Mouse (Mus musculus): ENCODE data around the gene Rbms3. TPM values are rescaled to one million over a fixed set of nuclear protein-coding genes. Genes with fewer than 3 reads are reported as not detected.

The Rbms3 gene
- polyA plus RNA-seq, 1 experiment from 2014 or later = 44.5 TPM

GRCm38 (mm10) chr9:117222741-117223140, 407.0 kb downstream of the Rbms3 start:
- ATAC-seq (replicated peaks; ENCODE audit: low FRiP score, low read depth) = no peak
- no peak overlapping the region for H3K27ac ChIP-seq
- DNase-seq (ENCODE audit: low spot score) = peak; percentile 71
- WGBS = 44% methylated on average over 8 of the region's 8 CpGs
- H3K4me2 ChIP-seq (ENCODE audit: low read length) = no peak overlapping the region
- no peaks in the 10 kb centered on the region for H3K36me3 ChIP-seq (ENCODE audit: insufficient read depth, low read length)
- no peaks in the 10 kb centered on the region for H3K27me3 ChIP-seq (ENCODE audit: insufficient read depth, low read length)
- H3K4me1 ChIP-seq (replicated peaks; ENCODE audit: insufficient read depth, low read length) = peaks cover 14% of the 10 kb centered on the region; the same call in 1 of the 2 replicates
- H3K4me3 ChIP-seq (replicated peaks; ENCODE audit: low read depth, low read length) = no peak overlapping the region
- TF ChIP-seq CTCF (IDR thresholded peaks at IDR 0.05; ENCODE audit: low read depth) = no peak
- H3K9me3 ChIP-seq (replicated peaks; ENCODE audit: low read length) = no peaks in the 10 kb centered on the region
- H3K9ac ChIP-seq (ENCODE audit: low read depth, low read length) = no peak overlapping the region

GRCm38 (mm10) chr9:117221481-117221880, 408.2 kb downstream of the Rbms3 start:
- ATAC-seq (replicated peaks; ENCODE audit: low FRiP score, low read depth) (no peak), DNase-seq (ENCODE audit: low spot score) (no peak)
- Histone ChIP-seq H3K27me3 (ENCODE audit: insufficient read depth, low read length) (no peaks in the 10 kb centered on the region), H3K36me3 (ENCODE audit: insufficient read depth, low read length) (no peaks in the 10 kb centered on the region), H3K4me1 (replicated peaks; ENCODE audit: insufficient read depth, low read length) (peaks cover 18% of the 10 kb centered on the region; the same call in 1 of the 2 replicates), H3K9me3 (replicated peaks; ENCODE audit: low read length) (no peaks in the 10 kb centered on the region), H3K9ac (ENCODE audit: low read depth, low read length) (no peak overlapping the region), H3K27ac (no peak overlapping the region), H3K4me2 (ENCODE audit: low read length) (no peak overlapping the region), H3K4me3 (replicated peaks; ENCODE audit: low read depth, low read length) (no peak overlapping the region)
- no peak for TF ChIP-seq CTCF (IDR thresholded peaks at IDR 0.05; ENCODE audit: low read depth)
- 72% methylated on average over 4 of the region's 4 CpGs for WGBS

GRCm38 (mm10) chr9:117216026-117216755, 413.5 kb downstream of the Rbms3 start:
- Histone ChIP-seq H3K4me1 (replicated peaks; ENCODE audit: insufficient read depth, low read length) (peaks cover 23% of the 10 kb centered on the region), H3K4me3 (replicated peaks; ENCODE audit: low read depth, low read length) (no peak overlapping the region), H3K9ac (ENCODE audit: low read depth, low read length) (0 out of 2 replicates have a peak overlapping the region, but pooled peaks have one; percentile 23), H3K27ac (no peak overlapping the region), H3K9me3 (replicated peaks; ENCODE audit: low read length) (no peaks in the 10 kb centered on the region), H3K4me2 (ENCODE audit: low read length) (no peak overlapping the region), H3K27me3 (ENCODE audit: insufficient read depth, low read length) (no peaks in the 10 kb centered on the region), H3K36me3 (ENCODE audit: insufficient read depth, low read length) (no peaks in the 10 kb centered on the region)
- DNase-seq (ENCODE audit: low spot score) = no peak
- TF ChIP-seq CTCF (IDR thresholded peaks at IDR 0.05; ENCODE audit: low read depth) = no peak
- WGBS = 57% methylated on average over 9 of the region's 9 CpGs
- ATAC-seq (replicated peaks; ENCODE audit: low FRiP score, low read depth) = no peak

- peaks cover 26% of the 10 kb centered on the region for H3K4me1 ChIP-seq (replicated peaks; ENCODE audit: insufficient read depth, low read length)
- H3K27ac ChIP-seq = no peak overlapping the region
- H3K27me3 ChIP-seq (ENCODE audit: insufficient read depth, low read length) = no peaks in the 10 kb centered on the region
- no peaks in the 10 kb centered on the region for H3K36me3 ChIP-seq (ENCODE audit: insufficient read depth, low read length)
- TF ChIP-seq CTCF (IDR thresholded peaks at IDR 0.05; ENCODE audit: low read depth) = no peak
- ATAC-seq (replicated peaks; ENCODE audit: low FRiP score, low read depth) (no peak), DNase-seq (ENCODE audit: low spot score) (no peak)
- H3K4me2 ChIP-seq (ENCODE audit: low read length) = no peak overlapping the region
- no peak overlapping the region for H3K9ac ChIP-seq (ENCODE audit: low read depth, low read length)
- no peaks in the 10 kb centered on the region for H3K9me3 ChIP-seq (replicated peaks; ENCODE audit: low read length)
- H3K4me3 ChIP-seq (replicated peaks; ENCODE audit: low read depth, low read length) = no peak overlapping the region
- 42% methylated on average over 4 of the region's 4 CpGs for WGBS
These were observed 417.7 kb downstream of the Rbms3 start for GRCm38 (mm10) chr9:117212023-117212422.

DNA sequence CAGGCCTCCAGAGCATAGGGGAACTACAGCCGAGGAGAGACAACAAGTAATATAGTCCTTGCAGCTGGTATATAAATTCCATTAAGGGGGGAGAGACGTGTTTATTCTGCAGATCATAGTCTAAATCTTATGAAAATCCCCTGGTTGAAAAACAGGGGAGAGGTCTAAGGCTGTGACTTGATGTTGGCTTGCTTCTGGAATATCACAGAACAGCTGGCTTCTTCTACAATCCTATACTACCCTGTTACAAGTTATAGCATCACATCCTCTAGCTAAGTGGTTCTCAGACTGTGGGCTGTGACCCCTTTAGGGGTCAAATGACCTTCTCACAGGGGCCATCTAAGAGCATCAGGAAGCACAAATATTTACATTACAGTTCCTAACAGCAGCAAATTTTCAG, 419.4 kb downstream of the Rbms3 start:
- H3K9me3 ChIP-seq (replicated peaks; ENCODE audit: low read length) = no peaks in the 10 kb centered on the region
- no peaks in the 10 kb centered on the region for H3K36me3 ChIP-seq (ENCODE audit: insufficient read depth, low read length)
- H3K4me1 ChIP-seq (replicated peaks; ENCODE audit: insufficient read depth, low read length) = peaks cover 26% of the 10 kb centered on the region
- no peaks in the 10 kb centered on the region for H3K27me3 ChIP-seq (ENCODE audit: insufficient read depth, low read length)
- H3K27ac ChIP-seq = no peak overlapping the region
- TF ChIP-seq CTCF (IDR thresholded peaks at IDR 0.05; ENCODE audit: low read depth) = no peak
- H3K9ac ChIP-seq (ENCODE audit: low read depth, low read length) = no peak overlapping the region
- DNase-seq (ENCODE audit: low spot score) (peak; percentile 62), ATAC-seq (replicated peaks; ENCODE audit: low FRiP score, low read depth) (no peak)
- WGBS = 56% methylated on average over 2 of the region's 2 CpGs
- H3K4me3 ChIP-seq (replicated peaks; ENCODE audit: low read depth, low read length) = no peak overlapping the region
- no peak overlapping the region for H3K4me2 ChIP-seq (ENCODE audit: low read length)

DNA sequence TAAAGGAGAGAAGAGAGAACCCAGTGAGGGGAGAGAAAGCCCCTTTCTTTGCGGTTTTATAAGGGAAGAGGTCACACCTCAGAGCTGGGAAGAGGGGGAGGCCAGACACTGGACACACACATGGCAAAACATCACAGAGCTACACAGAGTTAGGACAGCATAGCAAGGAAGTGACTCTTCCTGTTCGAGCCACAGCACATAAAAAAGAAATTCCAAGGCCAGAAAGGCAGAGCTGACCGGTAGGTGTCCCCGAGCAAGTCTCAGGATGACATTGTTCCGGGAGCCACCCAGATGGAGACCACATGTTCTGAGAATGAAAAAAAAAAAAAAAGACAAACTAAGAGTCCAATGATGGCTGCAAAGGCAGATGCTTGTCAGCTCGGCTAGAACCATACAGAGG, 424.3 kb downstream of the Rbms3 start:
- Histone ChIP-seq H3K36me3 (ENCODE audit: insufficient read depth, low read length) (no peaks in the 10 kb centered on the region), H3K4me1 (replicated peaks; ENCODE audit: insufficient read depth, low read length) (peaks cover 14% of the 10 kb centered on the region; the same call in 1 of the 2 replicates), H3K27ac (no peak overlapping the region), H3K27me3 (ENCODE audit: insufficient read depth, low read length) (no peaks in the 10 kb centered on the region), H3K9me3 (replicated peaks; ENCODE audit: low read length) (no peaks in the 10 kb centered on the region), H3K9ac (ENCODE audit: low read depth, low read length) (no peak overlapping the region), H3K4me2 (ENCODE audit: low read length) (no peak overlapping the region), H3K4me3 (replicated peaks; ENCODE audit: low read depth, low read length) (no peak overlapping the region)
- WGBS = 39% methylated on average over 6 of the region's 6 CpGs
- TF ChIP-seq CTCF (IDR thresholded peaks at IDR 0.05; ENCODE audit: low read depth) = peak; percentile 21; the same call in 1 of the 2 replicates
- DNase-seq (ENCODE audit: low spot score) (peak; percentile 55), ATAC-seq (replicated peaks; ENCODE audit: low FRiP score, low read depth) (no peak)

Measured in kidney, postnatal 0 days (tissue).